Mouse (Mus musculus): ENCODE results near the gene Apba1.

- TF ChIP-seq POLR2A (IDR thresholded peaks at IDR 0.05; ENCODE audit: extremely low read depth, insufficient read depth, low read length) (no peak), CTCF (IDR thresholded peaks at IDR 0.05; ENCODE audit: extremely low read depth, insufficient read depth, low read length) (no peak)
These were observed 165.4 kb downstream of the Apba1 start for GRCm38 (mm10) chr19:23924057-23924456.

All from cortical plate, adult 2 months (tissue).